Mouse (Mus musculus) cortical plate, adult 2 months (tissue): ENCODE data around the gene Ccdc57. TPM values are rescaled to one million over a fixed set of nuclear protein-coding genes. Genes with fewer than 3 reads are reported as not detected.

Experiments
- H3K27ac ChIP-seq: fragments of 200-500 bp; 2 replicates; pipeline ENCODE4 v1.5.1; 2012; ENCODE audit warnings: low read length, control low read depth, inconsistent platforms; ENCODE audit not compliant: insufficient read depth
- H3K4me1 ChIP-seq: fragments of 200-500 bp; 2 replicates; pipeline ENCODE4 v1.6.1; 2011; ENCODE audit warnings: low read length; ENCODE audit not compliant: control insufficient read depth, insufficient read depth
- H3K4me3 ChIP-seq: fragments of 200-500 bp; 2 replicates; pipeline ENCODE4 v1.5.1; 2011; ENCODE audit warnings: mild to moderate bottlenecking, low read length, control low read depth; ENCODE audit not compliant: insufficient read depth
- CTCF ChIP-seq: fragments of 200-500 bp; IDR thresholded peaks from 2 replicates; pipeline ENCODE4 v1.5.1; 2011; ENCODE audit warnings: mild to moderate bottlenecking, control low read depth, low read length; ENCODE audit not compliant: insufficient read depth; ENCODE audit errors: extremely low read depth
- POLR2A ChIP-seq: fragments of 200-500 bp; IDR thresholded peaks from 2 replicates; pipeline ENCODE4 v1.6.1; 2011; ENCODE audit warnings: mild to moderate bottlenecking, low read length, control low read depth; ENCODE audit not compliant: insufficient read depth; ENCODE audit errors: extremely low read depth
- polyA plus RNA-seq: library from polyadenylated mRNA; depleted of rRNA; stranded (reverse); fragments of >200 nt; gene quantifications from 2 replicates; pipeline ENCODE4 v1.2.3, GENCODE M21; 2012; rRNA removed

Ccdc57 gene
- 11.0 and 13.1 TPM in 2 replicates for polyA plus RNA-seq

GRCm38 (mm10) chr11:120932564-120933398, at the start of gene Ccdc57:
TSS of gene Ccdc57 (minus strand) at chr11:120932872.
- TF ChIP-seq CTCF (no peak), POLR2A (peak; percentile 47; the same call in 1 of the 2 replicates)
- H3K4me3 ChIP-seq = peak within 1 kb of the TSS; percentile 72

GRCm38 (mm10) chr11:120982459-120982858, 49.8 kb upstream of the Ccdc57 start:
- no peak for TF ChIP-seq POLR2A
- no peak for TF ChIP-seq CTCF
- Histone ChIP-seq H3K27ac (no peak overlapping the region), H3K4me1 (peaks cover 5% of the 10 kb centered on the region), H3K4me3 (no peak overlapping the region)

More at GRCm38 (mm10) chr11:120932564-120933398, at the start of gene Ccdc57:
- no peak within 1 kb of the TSS for H3K27ac ChIP-seq
- peaks cover 1% of the 10 kb centered on the region; the same call in 1 of the 2 replicates for H3K4me1 ChIP-seq

DNA sequence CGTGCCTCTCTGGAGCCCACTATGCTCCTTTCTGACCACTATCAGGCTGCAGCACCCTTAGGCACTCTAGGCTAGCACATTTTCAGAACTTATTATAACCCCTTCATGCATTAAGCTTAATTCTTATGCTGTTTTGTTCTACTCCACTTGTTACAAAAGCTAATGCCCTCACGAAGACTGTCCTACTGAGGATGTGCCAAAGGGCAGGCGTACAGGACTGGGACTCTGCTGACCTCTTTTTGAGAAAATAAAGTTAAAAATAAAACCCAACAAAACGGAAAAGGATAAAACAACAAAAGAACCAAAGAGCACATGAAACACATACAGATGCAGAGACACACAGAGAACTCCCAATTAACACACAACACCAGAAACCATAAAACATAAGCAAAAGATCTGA, 49.0 kb upstream of the Ccdc57 start:
- no peak overlapping the region for H3K27ac ChIP-seq
- TF ChIP-seq CTCF (no peak), POLR2A (no peak)
- H3K4me1 ChIP-seq = peaks cover 5% of the 10 kb centered on the region
- no peak overlapping the region for H3K4me3 ChIP-seq

GRCm38 (mm10) chr11:120980427-120981035, 47.9 kb upstream of the Ccdc57 start:
- H3K4me1 ChIP-seq = peaks cover 4% of the 10 kb centered on the region
- H3K27ac ChIP-seq = no peak overlapping the region
- H3K4me3 ChIP-seq = no peak overlapping the region
- TF ChIP-seq POLR2A (no peak), CTCF (no peak)

DNA sequence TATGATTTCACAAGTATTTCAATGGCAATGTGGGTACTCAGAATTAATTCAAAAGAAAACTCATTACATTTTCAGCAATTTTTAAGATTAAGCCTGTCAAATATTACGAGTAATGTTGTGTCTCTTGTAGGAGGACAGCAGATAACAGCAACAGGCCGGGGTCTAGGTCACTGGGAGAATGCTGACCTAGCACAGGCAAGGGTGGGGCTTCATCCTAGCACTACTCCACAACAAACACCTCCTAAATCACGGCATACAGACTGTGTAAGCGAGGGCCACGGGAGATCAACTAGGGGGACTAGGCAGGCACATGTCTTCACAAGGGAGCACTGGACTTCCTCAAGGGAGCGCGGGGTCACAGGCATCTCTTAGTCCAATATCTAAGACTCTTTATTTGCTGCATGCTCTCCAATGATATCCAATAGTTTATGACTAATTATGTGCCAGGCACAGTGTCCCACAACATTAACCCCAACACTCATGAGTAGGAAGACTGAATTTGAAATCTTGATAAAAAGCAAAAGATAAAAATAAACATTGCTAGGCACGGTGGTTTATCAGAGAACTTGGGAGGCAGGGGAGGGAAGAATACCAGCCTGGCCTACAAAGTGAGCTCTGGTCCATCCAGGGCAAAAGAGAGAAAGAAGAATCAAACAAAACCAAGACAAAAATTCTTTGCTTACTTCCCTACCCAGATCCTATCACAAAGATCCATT, 47.2 kb upstream of the Ccdc57 start:
- TF ChIP-seq CTCF (no peak), POLR2A (no peak)
- peaks cover 3% of the 10 kb centered on the region for H3K4me1 ChIP-seq
- no peak overlapping the region for H3K4me3 ChIP-seq
- no peak overlapping the region for H3K27ac ChIP-seq

GRCm38 (mm10) chr11:120973318-120973717, 40.6 kb upstream of the Ccdc57 start:
- no peaks in the 10 kb centered on the region; the same call in 1 of the 2 replicates for H3K4me1 ChIP-seq
- H3K4me3 ChIP-seq = no peak overlapping the region
- H3K27ac ChIP-seq = no peak overlapping the region
- no peak for TF ChIP-seq POLR2A
- no peak for TF ChIP-seq CTCF

GRCm38 (mm10) chr11:120971237-120971636, 38.6 kb upstream of the Ccdc57 start:
- Histone ChIP-seq H3K4me3 (no peak overlapping the region), H3K27ac (no peak overlapping the region), H3K4me1 (no peaks in the 10 kb centered on the region; the same call in 1 of the 2 replicates)
- TF ChIP-seq CTCF (no peak), POLR2A (no peak)

- H3K4me1 ChIP-seq = 0 out of 2 replicates have a peak, but pooled peaks cover 2% of the 10 kb centered on the region
- no peak for TF ChIP-seq POLR2A
- TF ChIP-seq CTCF = no peak
- H3K4me3 ChIP-seq = no peak overlapping the region
- H3K27ac ChIP-seq = no peak overlapping the region
Observed at GRCm38 (mm10) chr11:120969742-120970141, 37.1 kb upstream of the Ccdc57 start.

DNA sequence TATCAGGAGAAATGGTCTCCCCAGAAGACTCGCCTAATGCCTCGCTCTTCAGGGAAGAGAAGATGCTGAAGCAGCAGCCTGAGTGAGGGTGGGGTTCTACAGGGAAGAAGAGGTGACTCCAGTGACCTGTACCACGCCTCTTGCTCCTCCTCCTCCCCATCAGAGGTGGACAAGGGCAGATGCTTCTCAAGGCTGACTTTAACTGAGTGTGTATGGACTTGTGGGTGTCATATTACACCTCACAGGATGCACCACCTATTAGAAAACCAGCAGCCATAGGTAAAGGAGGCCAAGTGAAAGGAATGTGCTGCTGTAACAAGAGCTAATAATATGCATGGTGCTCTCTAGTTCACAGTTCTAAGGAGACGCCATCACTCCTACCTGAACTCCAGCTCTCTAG, 32.9 kb upstream of the Ccdc57 start:
- H3K4me3 ChIP-seq = no peak overlapping the region
- peaks cover 4% of the 10 kb centered on the region; the same call in 1 of the 2 replicates for H3K4me1 ChIP-seq
- TF ChIP-seq CTCF (no peak), POLR2A (no peak)
- no peak overlapping the region for H3K27ac ChIP-seq
